Mouse (Mus musculus): ENCODE results near the gene Chn1. TPM values are rescaled to one million over a fixed set of nuclear protein-coding genes. Genes with fewer than 3 reads are reported as not detected.
A peak's percentile ranks its signal among the peaks of the same experiment; 100 is the strongest.

Chn1 gene
- total RNA-seq (2012; rRNA removed) (5.0 and 9.0 TPM in 2 replicates), polyA plus RNA-seq (2012; ENCODE audit: insufficient read depth in 1 of 2, insufficient read length in 2 of 2, low read depth in 1 of 2, low replicate concordance in 2 of 2, missing spikeins in 1 of 2) (10 to 100 TPM in 1 of 2 experiments, not detected in 1; 14.1 TPM)

DNA sequence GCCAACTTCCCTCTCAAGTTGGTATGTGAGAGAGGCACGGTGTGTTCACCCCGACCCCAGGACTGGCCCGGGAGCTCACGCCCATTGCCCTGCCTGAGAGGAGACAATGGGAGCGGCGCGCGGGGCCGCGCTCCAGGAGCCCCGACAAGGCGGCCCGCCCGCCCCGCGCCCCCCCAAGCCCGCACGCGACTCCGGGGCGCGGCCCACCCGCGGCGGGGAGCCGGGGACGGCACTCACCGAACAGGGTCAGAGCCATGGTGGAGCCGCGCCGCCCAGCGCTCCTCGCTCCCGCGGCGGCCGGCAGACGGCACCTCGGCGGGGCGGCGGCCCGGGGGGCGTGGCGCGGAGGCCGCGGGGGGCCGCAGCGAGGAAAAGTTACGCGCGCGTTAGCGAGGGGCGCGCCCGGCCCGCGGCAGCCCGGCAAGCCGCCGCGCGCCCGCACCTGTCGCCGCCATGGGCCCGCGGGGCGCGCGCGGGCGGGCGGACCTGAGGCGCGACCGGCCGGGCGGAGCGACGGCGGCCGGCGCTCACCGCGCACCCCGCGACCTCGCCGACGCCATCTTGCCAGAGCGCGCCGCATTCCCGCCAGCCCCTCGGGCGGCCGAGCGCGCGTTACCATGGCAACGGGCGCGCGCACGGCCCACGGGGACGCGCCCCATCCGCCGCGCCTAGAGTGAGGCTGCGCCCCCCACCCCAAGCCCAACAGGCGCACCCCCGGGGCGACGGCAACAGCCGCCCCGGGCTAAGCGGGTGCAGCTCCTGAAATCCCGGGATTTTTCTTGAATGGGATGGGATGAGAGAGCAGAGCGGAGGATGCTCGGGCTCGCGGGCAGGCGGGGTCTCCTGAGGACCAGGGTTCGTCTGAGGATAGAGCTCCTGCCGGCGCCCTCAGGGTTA lies at the start of gene Chn1:
Gene Chn1 (minus strand): TSS at position 561 of the 897 bp plus-strand sequence.
- Histone ChIP-seq H3K9me3 (replicated peaks; ENCODE audit: insufficient read depth, low read length) (no peaks in the 10 kb centered on the region), H3K4me1 (ENCODE audit: control insufficient read depth in 1 of 2, insufficient read depth in 2 of 2, low read length in 2 of 2) (peaks cover 8 to 14% of the 10 kb centered on the region in 2 experiments; a peak in 3 of 4 replicates), H3K9ac (ENCODE audit: control insufficient read depth, low read depth, low read length, poor library complexity, severe bottlenecking) (peak within 1 kb of the TSS; percentile 48), H3K27me3 (ENCODE audit: control insufficient read depth in 1 of 2, insufficient read depth in 2 of 2, low read length in 2 of 2) (peaks cover 2 to 5% of the 10 kb centered on the region in 2 experiments; a peak in 1 of 4 replicates), H3K79me2 (ENCODE audit: control insufficient read depth, insufficient read depth, low read length, poor library complexity) (no peaks in the 10 kb centered on the region; the same call in 1 of the 2 replicates), H3K36me3 (ENCODE audit: control insufficient read depth in 1 of 2, insufficient read depth in 2 of 2, low read length in 2 of 2) (peaks cover 0 to 19% of the 10 kb centered on the region in 2 experiments; a peak in 2 of 4 replicates), H3K4me3 (ENCODE audit: control insufficient read depth in 1 of 2, insufficient read depth in 1 of 2, low read depth in 2 of 2, low read length in 2 of 2) (peak within 1 kb of the TSS; percentile 73 to 77), H3K27ac (ENCODE audit: control insufficient read depth, low read depth, low read length) (no peak within 1 kb of the TSS)
- DNase-seq (ENCODE audit: low read depth, low spot score) = peak; percentile 69
- no peak for TF ChIP-seq MEF2A (IDR thresholded peaks at IDR 0.05; ENCODE audit: extremely low read depth, insufficient replicate concordance, low read depth, low read length, poor library complexity, severe bottlenecking)
- TF ChIP-seq MXI1 (IDR thresholded peaks at IDR 0.05; ENCODE audit: low read depth, low read length) = no peak
- TF ChIP-seq EP300 (IDR thresholded peaks at IDR 0.05; ENCODE audit: low read depth in 1 of 2, low read length in 2 of 2) = no peak
- TF ChIP-seq ETS1 (IDR thresholded peaks at IDR 0.05; ENCODE audit: low read depth, low read length) = no peak
- TF ChIP-seq SMC3 (IDR thresholded peaks at IDR 0.05; ENCODE audit: low read depth, low read length) = no peak
- TF ChIP-seq POLR2A (IDR thresholded peaks at IDR 0.05; ENCODE audit: control insufficient read depth in 1 of 2, insufficient read depth in 1 of 2, low read depth in 1 of 2, low read length in 2 of 2, poor library complexity in 1 of 2) = peak in 1 of 2 experiments; percentile 8; a peak in 1 of 4 replicates
- no peak for TF ChIP-seq MYC (IDR thresholded peaks at IDR 0.05; ENCODE audit: low read depth, low read length)
- TF ChIP-seq RAD21 (IDR thresholded peaks at IDR 0.05; ENCODE audit: low read depth, low read length) = no peak
- TF ChIP-seq TCF12 (IDR thresholded peaks at IDR 0.05; ENCODE audit: low read depth, low read length) = 0 out of 2 replicates have a peak, but pooled peaks have one; percentile 12
- no peak for TF ChIP-seq POLR2AphosphoS5 (IDR thresholded peaks at IDR 0.05; ENCODE audit: borderline replicate concordance, low read depth, low read length)
- TF ChIP-seq MAX (IDR thresholded peaks at IDR 0.05; ENCODE audit: low read length) = no peak
- TF ChIP-seq ZC3H11A (IDR thresholded peaks at IDR 0.05; ENCODE audit: low read depth, low read length) = no peak
- TF ChIP-seq ZKSCAN1 (IDR thresholded peaks at IDR 0.05; ENCODE audit: low read depth, low read length) = no peak
- TF ChIP-seq RCOR1 (IDR thresholded peaks at IDR 0.05; ENCODE audit: low read depth, low read length) = peak; percentile 6; the same call in 1 of the 2 replicates
- peak; percentile 30; the same call in 1 of the 2 replicates for TF ChIP-seq NELFE (IDR thresholded peaks at IDR 0.05; ENCODE audit: low read depth, low read length)
- TF ChIP-seq UBTF (IDR thresholded peaks at IDR 0.05; ENCODE audit: borderline replicate concordance, insufficient read depth, low read depth, low read length) = no peak
- no peak for TF ChIP-seq ZNF384 (IDR thresholded peaks at IDR 0.05; ENCODE audit: low read depth, low read length)
- TF ChIP-seq USF2 (IDR thresholded peaks at IDR 0.05; ENCODE audit: borderline replicate concordance in 1 of 2, insufficient read depth in 1 of 2, low read depth in 1 of 2, low read length in 2 of 2) = no peak
- 0 out of 2 replicates have a peak, but pooled peaks have one; percentile 6 for TF ChIP-seq HCFC1 (IDR thresholded peaks at IDR 0.05; ENCODE audit: low read depth, low read length)

Measured in MEL (cell line).